Mouse (Mus musculus): Measurements from ENCODE around the gene Eif4g3. TPM values are rescaled to one million over a fixed set of nuclear protein-coding genes. Genes with fewer than 3 reads are reported as not detected.

Eif4g3 gene
- polyA plus RNA-seq, 1 experiment, result 88.6 TPM

DNA sequence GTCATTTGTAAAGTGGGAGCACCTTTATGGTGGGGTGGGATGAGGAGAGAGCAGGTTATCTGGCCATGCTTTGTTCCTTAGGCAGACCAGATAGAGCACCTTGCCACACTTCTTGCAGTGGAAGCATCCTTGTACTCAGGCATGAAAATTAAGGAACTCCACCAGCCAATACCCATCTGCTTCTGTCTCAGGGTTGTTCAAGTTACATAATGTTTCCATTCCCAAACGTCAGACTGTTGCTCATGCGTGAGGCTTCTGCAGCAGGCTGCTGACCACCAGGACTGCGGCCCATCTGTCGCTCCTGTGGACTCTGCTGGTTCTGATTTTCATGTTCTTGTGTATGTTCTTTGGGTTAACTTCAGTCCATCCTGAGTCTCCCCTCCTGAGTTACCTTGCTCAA lies 187.9 kb downstream of the Eif4g3 start:
- TF ChIP-seq GATA1 (IDR thresholded peaks at IDR 0.05; ENCODE audit: low read length), result no peak

GRCm38 (mm10) chr4:138184056-138184455 lies 191.2 kb downstream of the Eif4g3 start:
- no peak for TF ChIP-seq GATA1 (IDR thresholded peaks at IDR 0.05; ENCODE audit: low read length)

GRCm38 (mm10) chr4:138184573-138184981 lies 191.8 kb downstream of the Eif4g3 start:
- TF ChIP-seq GATA1 (IDR thresholded peaks at IDR 0.05; ENCODE audit: low read length), result no peak

DNA sequence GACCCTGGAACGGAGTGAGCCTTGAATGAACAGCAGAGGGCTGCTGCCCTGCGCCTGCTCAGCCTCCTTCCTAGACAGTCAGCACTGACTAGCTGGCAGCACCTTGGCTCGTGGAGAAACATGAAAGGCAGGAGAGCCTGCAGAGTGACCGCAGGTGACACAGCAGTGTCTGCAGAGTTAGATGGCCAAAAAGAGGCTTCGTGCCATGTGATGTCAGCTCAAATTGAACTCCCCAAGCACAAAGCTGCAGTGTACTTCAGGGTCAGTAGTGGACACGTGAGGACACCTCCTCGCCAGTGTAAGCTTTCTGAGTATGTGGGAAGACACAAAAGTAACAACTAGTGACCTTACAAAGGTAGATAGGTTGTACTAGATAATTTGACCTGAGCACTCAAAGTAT lies 193.1 kb downstream of the Eif4g3 start:
- TF ChIP-seq GATA1 (IDR thresholded peaks at IDR 0.05; ENCODE audit: low read length), result no peak

DNA sequence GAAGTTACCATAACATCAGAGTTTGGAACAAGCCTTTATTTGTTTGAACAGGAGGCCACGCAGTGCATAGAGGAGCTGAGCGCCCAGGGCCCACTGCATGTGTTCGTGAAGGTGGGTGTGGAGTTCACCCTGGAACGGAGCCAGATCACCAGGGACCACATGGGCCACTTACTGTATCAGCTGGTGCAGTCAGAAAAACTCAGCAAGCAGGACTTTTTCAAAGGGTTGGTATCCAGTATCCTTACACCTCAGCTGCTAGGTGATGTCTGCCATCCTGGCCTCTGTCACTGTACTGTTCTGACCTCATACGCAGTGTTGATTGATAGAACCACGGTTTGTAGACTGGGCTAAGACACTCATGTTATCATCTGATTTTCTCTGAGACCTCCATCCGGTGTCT lies 195.2 kb downstream of the Eif4g3 start:
- TF ChIP-seq GATA1 (IDR thresholded peaks at IDR 0.05; ENCODE audit: low read length), result no peak

- no peak for TF ChIP-seq GATA1 (IDR thresholded peaks at IDR 0.05; ENCODE audit: low read length)
Observed at GRCm38 (mm10) chr4:138192561-138192960, 199.7 kb downstream of the Eif4g3 start.

GRCm38 (mm10) chr4:138200769-138201168 lies 207.9 kb downstream of the Eif4g3 start:
- TF ChIP-seq GATA1 (IDR thresholded peaks at IDR 0.05; ENCODE audit: low read length), result no peak

GRCm38 (mm10) chr4:138201696-138202095 lies 208.9 kb downstream of the Eif4g3 start:
- no peak for TF ChIP-seq GATA1 (IDR thresholded peaks at IDR 0.05; ENCODE audit: low read length)

- TF ChIP-seq GATA1 (IDR thresholded peaks at IDR 0.05; ENCODE audit: low read length), result no peak
Observed at GRCm38 (mm10) chr4:138210116-138210515, 217.3 kb downstream of the Eif4g3 start.

DNA sequence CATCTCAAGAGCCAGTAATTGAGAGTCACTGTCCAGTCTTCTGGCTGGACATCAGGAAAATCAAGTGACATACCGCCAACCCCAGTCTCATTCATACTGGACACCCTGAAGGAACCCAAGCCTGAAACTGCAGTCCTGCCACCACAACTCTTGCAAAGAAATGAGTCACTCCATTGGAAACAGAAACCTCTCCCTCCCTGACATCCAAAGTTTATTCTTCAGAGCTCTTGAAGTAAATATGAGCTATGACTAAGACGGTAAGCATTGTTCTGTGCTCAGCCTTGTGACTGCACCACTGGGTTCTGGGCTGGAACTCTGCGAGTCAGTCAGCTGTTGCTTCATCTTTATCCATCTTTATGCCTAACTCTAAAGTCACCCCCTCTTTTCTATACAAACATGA lies 221.0 kb downstream of the Eif4g3 start:
- no peak for TF ChIP-seq GATA1 (IDR thresholded peaks at IDR 0.05; ENCODE audit: low read length)

- no peak for TF ChIP-seq GATA1 (IDR thresholded peaks at IDR 0.05; ENCODE audit: low read length)
Observed at GRCm38 (mm10) chr4:138215671-138216199, 222.9 kb downstream of the Eif4g3 start.

DNA sequence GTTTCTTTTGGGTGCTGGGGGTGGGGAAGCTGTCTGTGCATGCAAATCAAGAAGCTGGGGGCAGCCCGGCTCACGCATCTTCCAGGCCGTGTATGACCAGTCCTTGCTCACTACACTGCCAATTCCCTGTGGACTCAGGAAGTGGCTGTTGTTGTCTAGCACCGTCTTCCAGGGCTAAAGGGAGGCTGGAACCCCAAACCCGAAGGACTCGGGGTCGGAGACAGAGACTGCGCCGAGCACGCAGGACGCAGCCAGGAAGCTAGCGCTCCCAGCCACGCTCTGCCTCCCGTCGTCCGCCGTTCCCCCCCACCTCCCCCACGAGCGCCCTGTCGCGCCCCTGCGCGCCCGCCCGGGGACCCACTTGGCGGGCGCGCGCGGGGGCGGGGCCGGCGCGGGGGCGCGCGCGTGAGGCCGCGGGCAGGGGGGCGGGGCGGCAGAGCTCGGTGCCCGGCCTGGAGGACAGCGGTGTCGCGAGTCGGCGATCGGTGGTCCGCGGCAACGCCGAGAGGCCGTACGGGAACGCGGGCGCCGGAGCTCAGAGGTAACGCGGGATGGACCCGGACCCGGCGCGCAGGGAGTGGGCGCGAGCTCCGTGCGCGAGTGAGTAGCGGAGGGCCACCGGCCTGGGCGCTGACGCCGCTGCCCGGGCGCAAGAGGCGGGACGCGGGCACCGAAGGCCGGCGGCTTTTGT lies 223.5 kb downstream of the Eif4g3 start, which contains the start of gene Hp1bp3:
Gene Hp1bp3 (plus strand): TSS at position 97 of the 691 bp plus-strand sequence.
- TF ChIP-seq GATA1 (IDR thresholded peaks at IDR 0.05; ENCODE audit: low read length), result no peak

DNA sequence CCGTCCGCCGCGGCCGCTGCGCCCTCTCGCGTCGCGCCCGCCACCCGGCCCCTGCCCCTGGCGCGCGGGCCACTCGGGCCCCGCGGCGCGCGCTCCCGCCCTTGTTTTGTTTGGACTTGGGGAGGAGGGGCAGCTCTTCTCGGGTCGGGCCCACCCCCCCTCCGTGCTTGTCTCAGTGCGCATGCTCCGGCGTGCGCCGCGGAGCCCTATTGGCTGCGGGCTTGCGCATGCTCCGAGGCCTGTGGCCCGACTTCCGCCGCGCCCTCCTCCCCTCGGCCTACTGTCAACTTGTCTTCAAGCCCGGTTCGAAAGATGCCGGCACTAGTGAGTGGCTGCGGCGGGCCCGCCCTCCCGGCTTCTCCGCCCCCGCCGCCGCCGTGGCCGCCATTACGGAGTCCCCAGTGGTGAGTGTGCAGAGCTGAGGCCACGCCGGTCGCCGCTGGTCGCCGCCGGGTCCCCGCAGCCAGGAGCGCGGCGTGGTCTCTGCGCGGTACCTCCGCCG lies 224.1 kb downstream of the Eif4g3 start:
- TF ChIP-seq GATA1 (IDR thresholded peaks at IDR 0.05; ENCODE audit: low read length), result no peak

GRCm38 (mm10) chr4:138217441-138217840 lies 224.6 kb downstream of the Eif4g3 start:
- TF ChIP-seq GATA1 (IDR thresholded peaks at IDR 0.05; ENCODE audit: low read length), result no peak

- TF ChIP-seq GATA1 (IDR thresholded peaks at IDR 0.05; ENCODE audit: low read length), result no peak
Observed at GRCm38 (mm10) chr4:138217951-138218685, 225.3 kb downstream of the Eif4g3 start.

GRCm38 (mm10) chr4:138219331-138219730 lies 226.5 kb downstream of the Eif4g3 start:
- no peak for TF ChIP-seq GATA1 (IDR thresholded peaks at IDR 0.05; ENCODE audit: low read length)
